Mouse (Mus musculus) intestine, embryonic 14.5 days (tissue): ENCODE data around the gene Cabin1. TPM values are rescaled to one million over a fixed set of nuclear protein-coding genes. Genes with fewer than 3 reads are reported as not detected.

Source experiments
- ATAC-seq: fragments of 200-750 bp; cut with Nextera tagmentation; replicated peaks from 2 replicates; pipeline ENCODE4 v1.8.0; 2017; ENCODE audit warnings: low read depth, moderate number of reproducible peaks, moderate TSS enrichment, moderate library complexity; ENCODE audit not compliant: low FRiP score, low TSS enrichment
- DNase-seq: peaks from one replicate; pipeline ENCODE4 v3.0.0-alpha.2; 2018; ENCODE audit warnings: low spot score
- H3K27ac ChIP-seq: fragments of 300-500 bp; sonication (generic); 2 replicates; pipeline ENCODE4 v1.5.1; 2014; ENCODE audit warnings: low read depth, mild to moderate bottlenecking, control low read depth
- H3K27me3 ChIP-seq: fragments of 300-500 bp; sonication (generic); replicated peaks from 2 replicates; pipeline ENCODE4 v1.6.1; 2014; ENCODE audit warnings: low read length, control low read depth; ENCODE audit not compliant: control insufficient read depth, insufficient read depth
- H3K36me3 ChIP-seq: fragments of 300-500 bp; sonication (generic); 2 replicates; pipeline ENCODE4 v1.6.1; 2014; ENCODE audit warnings: low read length, control low read depth; ENCODE audit not compliant: control insufficient read depth, insufficient read depth
- H3K4me1 ChIP-seq: fragments of 300-500 bp; sonication (generic); replicated peaks from 2 replicates; pipeline ENCODE4 v1.6.1; 2014; ENCODE audit warnings: low read length, control low read depth, mixed read lengths; ENCODE audit not compliant: control insufficient read depth, insufficient read depth
- H3K4me2 ChIP-seq: fragments of 300-500 bp; sonication (generic); 2 replicates; pipeline ENCODE4 v1.6.1; 2014; ENCODE audit warnings: low read length
- H3K4me3 ChIP-seq: fragments of 300-500 bp; sonication (generic); 2 replicates; pipeline ENCODE4 v1.5.1; 2014; ENCODE audit warnings: low read depth, low read length, control low read depth, mixed read lengths
- H3K9ac ChIP-seq: fragments of 300-500 bp; sonication (generic); 2 replicates; pipeline ENCODE4 v1.6.1; 2014; ENCODE audit warnings: mild to moderate bottlenecking, low read length
- H3K9me3 ChIP-seq: fragments of 300-500 bp; sonication (generic); 2 replicates; pipeline ENCODE4 v1.6.1; 2016; ENCODE audit warnings: low read length, control low read depth; ENCODE audit not compliant: control insufficient read depth
- WGBS: fragments of 180-500 bp; shearing (Covaris S2); extraction: QIAGEN DNeasy Blood & Tissue Kit; methylation state at CpG from one replicate; pipeline ENCODE4 v1.1.7; 2014; 5-methylcytosine and 5-hydroxymethylcytosine counted together
- polyA plus RNA-seq: library from polyadenylated mRNA; unstranded; fragments of >200 nt; fragmentation: Nextera tagmentation; extraction: Ambion mirVana; gene quantifications from 2 replicates; pipeline ENCODE4 v1.2.1, GENCODE M21; 2014

Gene Cabin1
- polyA plus RNA-seq, 1 experiment from 2014 or later, result 47.2 TPM

DNA sequence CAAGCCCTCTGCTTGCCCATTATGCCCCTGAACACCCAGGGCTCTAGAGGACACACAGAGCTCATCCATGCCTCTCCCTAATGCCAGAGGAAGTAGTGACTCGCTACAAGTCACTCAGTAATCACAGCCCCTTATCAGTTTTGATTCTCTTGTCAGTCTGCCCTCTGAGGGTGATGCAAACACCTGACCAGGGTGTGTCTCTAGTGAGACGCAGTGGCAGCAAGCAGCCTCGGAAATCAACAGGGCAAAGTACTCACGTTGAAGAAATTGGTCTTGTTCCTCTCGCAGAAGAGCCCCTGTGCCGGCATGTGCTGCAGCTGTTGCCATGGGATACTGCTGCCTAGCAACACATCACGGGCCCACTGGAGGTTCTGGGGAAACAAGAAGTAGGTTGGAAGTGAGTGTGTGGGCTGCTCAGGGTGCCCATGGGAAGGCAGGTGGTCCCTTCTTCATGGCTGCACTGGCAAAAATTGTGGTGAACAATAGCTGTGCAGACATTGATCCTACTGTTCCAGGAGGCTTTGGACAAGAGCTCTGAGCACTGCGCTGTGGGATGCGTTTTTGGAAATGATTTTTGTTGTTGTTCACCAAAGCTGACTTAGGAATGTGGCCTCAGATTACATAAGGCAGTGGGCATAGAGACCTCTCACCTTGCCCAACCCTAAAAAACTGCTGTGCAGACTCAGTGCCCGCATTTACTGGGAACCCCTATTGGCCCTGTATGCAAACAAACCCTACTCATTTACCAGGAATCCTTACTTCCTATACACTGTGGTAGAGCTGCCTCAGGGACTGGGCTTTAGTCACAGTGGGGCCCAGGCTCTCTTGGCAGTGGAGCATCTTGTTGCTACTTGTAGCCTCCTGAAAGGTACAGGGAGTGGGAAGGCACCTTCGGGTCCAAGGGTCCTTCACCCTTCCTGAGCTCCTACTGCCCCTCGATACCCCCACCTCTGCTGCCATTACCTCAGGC lies 79.8 kb downstream of the Cabin1 start:
- no peaks in the 10 kb centered on the region for H3K9me3 ChIP-seq
- 54% methylated on average over 12 of the region's 12 CpGs for WGBS
- H3K36me3 ChIP-seq, result peaks cover 37% of the 10 kb centered on the region
- no peak overlapping the region for H3K4me3 ChIP-seq
- DNase-seq (peak; percentile 71), ATAC-seq (peak; percentile 63)
- no peak overlapping the region for H3K4me2 ChIP-seq
- H3K27ac ChIP-seq, result no peak overlapping the region
- H3K9ac ChIP-seq, result no peak overlapping the region
- H3K27me3 ChIP-seq, result no peaks in the 10 kb centered on the region
- peaks cover 5% of the 10 kb centered on the region; the same call in 1 of the 2 replicates for H3K4me1 ChIP-seq

DNA sequence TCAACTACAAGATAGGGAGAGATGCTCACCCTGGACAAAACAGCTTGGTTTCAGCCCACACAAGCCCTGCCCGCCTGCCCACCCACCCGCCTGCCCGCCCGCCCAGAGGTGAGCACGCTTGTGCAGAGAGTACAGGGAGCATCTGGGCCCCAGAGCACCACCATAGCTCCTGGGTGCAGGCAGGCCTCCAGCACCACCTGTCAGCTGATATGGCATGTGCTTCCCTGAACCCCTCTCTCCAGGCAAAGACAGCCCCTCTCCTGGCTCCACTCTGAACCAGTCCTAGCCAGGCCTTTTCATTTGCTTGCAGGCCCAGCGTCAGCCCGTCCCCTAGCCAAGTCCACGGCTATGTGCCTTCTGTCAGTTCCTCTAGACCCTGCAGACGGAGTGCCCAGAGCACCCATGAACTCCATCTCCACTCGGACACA lies 83.6 kb downstream of the Cabin1 start:
- DNase-seq (no peak), ATAC-seq (no peak)
- no peaks in the 10 kb centered on the region for H3K9me3 ChIP-seq
- WGBS, result 90% methylated on average over 10 of the region's 10 CpGs
- no peaks in the 10 kb centered on the region for H3K27me3 ChIP-seq
- no peak overlapping the region for H3K4me3 ChIP-seq
- H3K4me2 ChIP-seq, result no peak overlapping the region
- peaks cover 25% of the 10 kb centered on the region for H3K4me1 ChIP-seq
- H3K36me3 ChIP-seq, result peaks cover 25% of the 10 kb centered on the region
- no peak overlapping the region for H3K27ac ChIP-seq
- no peak overlapping the region for H3K9ac ChIP-seq

- no peak overlapping the region for H3K4me3 ChIP-seq
- H3K4me2 ChIP-seq, result no peak overlapping the region
- peaks cover 30% of the 10 kb centered on the region for H3K36me3 ChIP-seq
- H3K9ac ChIP-seq, result no peak overlapping the region
- no peaks in the 10 kb centered on the region for H3K27me3 ChIP-seq
- no peak for DNase-seq
- no peaks in the 10 kb centered on the region for H3K9me3 ChIP-seq
- peaks cover 23% of the 10 kb centered on the region for H3K4me1 ChIP-seq
- WGBS, result 83% methylated on average over 6 of the region's 6 CpGs
- ATAC-seq, result no peak
- no peak overlapping the region for H3K27ac ChIP-seq
Measured at GRCm38 (mm10) chr10:75679204-75679603, 84.9 kb downstream of the Cabin1 start.

DNA sequence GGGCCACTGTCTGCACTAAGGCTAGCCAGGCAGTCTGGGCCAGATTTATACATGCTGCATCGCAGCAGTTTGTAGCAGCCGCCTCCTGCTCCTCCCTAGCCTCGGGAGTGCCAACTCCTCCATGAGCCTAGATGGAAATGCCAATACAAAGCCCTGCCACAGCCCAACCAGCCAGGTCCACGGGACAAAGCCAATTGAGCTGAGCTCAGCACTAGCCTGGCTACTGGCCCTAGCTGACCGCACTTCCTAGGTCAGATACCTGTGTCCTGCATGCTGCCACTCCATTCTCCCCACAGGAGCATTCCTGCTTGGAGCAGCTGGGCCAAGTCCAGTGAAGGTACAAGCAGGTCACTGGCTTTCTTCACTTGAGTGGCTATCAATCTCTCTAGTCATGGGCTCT lies 86.2 kb downstream of the Cabin1 start:
- ATAC-seq (no peak), DNase-seq (no peak)
- peak overlapping the region; percentile 80; the same call in 1 of the 2 replicates for H3K27ac ChIP-seq
- H3K4me3 ChIP-seq, result no peak overlapping the region
- peaks cover 20% of the 10 kb centered on the region for H3K4me1 ChIP-seq
- WGBS, result 90% methylated on average over 5 of the region's 5 CpGs
- H3K27me3 ChIP-seq, result no peaks in the 10 kb centered on the region
- no peaks in the 10 kb centered on the region for H3K9me3 ChIP-seq
- peaks cover 25% of the 10 kb centered on the region for H3K36me3 ChIP-seq
- H3K4me2 ChIP-seq, result no peak overlapping the region
- no peak overlapping the region for H3K9ac ChIP-seq

GRCm38 (mm10) chr10:75677571-75677970 lies 86.6 kb downstream of the Cabin1 start:
- Histone ChIP-seq H3K27ac (peak overlapping the region; percentile 80), H3K9ac (no peak overlapping the region), H3K27me3 (no peaks in the 10 kb centered on the region), H3K36me3 (peaks cover 21% of the 10 kb centered on the region), H3K4me2 (no peak overlapping the region), H3K4me1 (peaks cover 20% of the 10 kb centered on the region), H3K9me3 (no peaks in the 10 kb centered on the region), H3K4me3 (no peak overlapping the region)
- DNase-seq (no peak), ATAC-seq (no peak)
- 95% methylated on average over 2 of the region's 2 CpGs for WGBS

DNA sequence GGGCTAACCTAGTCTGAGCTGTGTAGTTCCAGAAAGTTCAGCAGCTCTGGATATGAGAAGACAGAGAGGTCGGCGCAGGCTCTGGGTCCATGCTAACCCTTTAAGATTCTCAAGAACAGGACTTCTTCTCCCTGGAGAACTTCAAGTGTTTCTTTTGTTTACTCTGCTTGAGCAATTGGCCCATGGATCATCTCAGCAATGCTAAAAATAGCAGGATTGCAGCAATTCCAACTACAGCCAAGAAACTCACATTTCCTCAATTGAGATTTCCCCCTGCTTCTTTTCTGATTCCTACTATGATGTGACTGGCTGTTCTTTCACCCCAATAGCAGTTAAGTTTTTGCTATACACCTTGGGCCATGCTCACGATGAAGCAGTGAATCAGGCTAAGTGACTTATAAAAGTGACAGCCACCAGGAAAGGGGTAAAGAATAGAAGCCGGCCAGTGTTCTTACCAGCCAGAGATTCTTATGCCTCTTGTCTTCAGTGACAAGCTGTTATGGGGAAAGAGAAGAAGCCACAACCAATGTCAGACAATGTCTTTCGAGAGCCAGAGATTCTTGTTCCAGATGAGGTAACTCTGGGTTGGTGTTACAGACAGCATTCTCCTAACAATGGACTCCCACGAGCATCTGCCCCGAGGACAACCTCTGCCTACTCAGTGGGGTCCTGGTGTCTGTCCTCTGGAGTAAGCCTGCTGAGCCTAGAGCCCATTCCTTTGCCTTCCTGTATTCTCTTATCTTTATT lies 87.1 kb downstream of the Cabin1 start:
- H3K9ac ChIP-seq, result no peak overlapping the region
- H3K27me3 ChIP-seq, result no peaks in the 10 kb centered on the region
- 49% methylated on average over 7 of the region's 7 CpGs for WGBS
- no peak overlapping the region for H3K4me3 ChIP-seq
- peak overlapping the region; percentile 11; the same call in 1 of the 2 replicates for H3K4me2 ChIP-seq
- H3K27ac ChIP-seq, result peak overlapping the region; percentile 80
- ATAC-seq (no peak), DNase-seq (no peak)
- no peaks in the 10 kb centered on the region for H3K9me3 ChIP-seq
- H3K4me1 ChIP-seq, result peaks cover 20% of the 10 kb centered on the region
- H3K36me3 ChIP-seq, result peaks cover 19% of the 10 kb centered on the region

GRCm38 (mm10) chr10:75676286-75676685 lies 87.9 kb downstream of the Cabin1 start:
- Histone ChIP-seq H3K27me3 (no peaks in the 10 kb centered on the region), H3K4me2 (peak overlapping the region; percentile 11; the same call in 1 of the 2 replicates), H3K9ac (no peak overlapping the region), H3K4me3 (no peak overlapping the region), H3K4me1 (peaks cover 20% of the 10 kb centered on the region), H3K9me3 (no peaks in the 10 kb centered on the region), H3K27ac (peak overlapping the region; percentile 80), H3K36me3 (peaks cover 17% of the 10 kb centered on the region)
- 87% methylated on average over 2 of the region's 2 CpGs for WGBS
- no peak for ATAC-seq
- no peak for DNase-seq

GRCm38 (mm10) chr10:75675594-75675993 lies 88.5 kb downstream of the Cabin1 start:
- Histone ChIP-seq H3K9me3 (no peaks in the 10 kb centered on the region), H3K9ac (no peak overlapping the region), H3K27me3 (no peaks in the 10 kb centered on the region), H3K4me1 (peaks cover 20% of the 10 kb centered on the region), H3K27ac (no peak overlapping the region), H3K4me3 (no peak overlapping the region), H3K4me2 (no peak overlapping the region), H3K36me3 (peaks cover 23% of the 10 kb centered on the region)
- no peak for DNase-seq
- no peak for ATAC-seq
- 89% methylated on average over 8 of the region's 8 CpGs for WGBS
